Mouse (Mus musculus) testis, postnatal 10 days (tissue): ENCODE results near the gene Parva.

Source experiments
- DNase-seq: peaks from one replicate; pipeline ENCODE4 v3.0.0; 2021; ENCODE audit warnings: low spot score

Gene Parva

DNA sequence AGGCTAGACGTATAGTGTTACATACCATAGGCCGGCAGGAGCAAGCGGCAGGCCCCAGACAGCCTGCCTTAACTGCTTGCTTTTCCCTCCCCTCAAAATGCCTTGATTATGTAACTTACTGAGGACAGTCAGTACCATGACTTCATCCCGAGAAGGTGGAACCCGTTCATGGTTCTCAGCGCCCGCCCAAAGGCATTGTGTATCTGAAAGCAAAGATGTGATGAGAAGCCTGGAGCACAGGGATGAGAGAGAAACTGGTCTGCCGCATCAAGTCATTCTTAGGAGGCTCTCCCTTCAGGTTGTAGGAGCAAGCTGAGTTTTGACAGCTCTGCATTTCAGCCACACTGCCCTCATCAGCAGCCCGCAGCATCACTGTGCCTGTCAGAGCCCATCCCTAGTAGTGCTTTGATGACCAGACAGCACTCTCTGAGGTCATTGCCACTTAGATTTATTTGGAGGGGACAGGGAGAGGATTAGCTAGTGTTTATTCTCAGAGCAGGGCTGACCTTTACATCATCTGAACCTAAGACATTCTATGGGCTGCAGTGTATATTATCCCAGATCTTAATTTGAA, 45.5 kb downstream of the Parva start:
- DNase-seq: no peak

DNA sequence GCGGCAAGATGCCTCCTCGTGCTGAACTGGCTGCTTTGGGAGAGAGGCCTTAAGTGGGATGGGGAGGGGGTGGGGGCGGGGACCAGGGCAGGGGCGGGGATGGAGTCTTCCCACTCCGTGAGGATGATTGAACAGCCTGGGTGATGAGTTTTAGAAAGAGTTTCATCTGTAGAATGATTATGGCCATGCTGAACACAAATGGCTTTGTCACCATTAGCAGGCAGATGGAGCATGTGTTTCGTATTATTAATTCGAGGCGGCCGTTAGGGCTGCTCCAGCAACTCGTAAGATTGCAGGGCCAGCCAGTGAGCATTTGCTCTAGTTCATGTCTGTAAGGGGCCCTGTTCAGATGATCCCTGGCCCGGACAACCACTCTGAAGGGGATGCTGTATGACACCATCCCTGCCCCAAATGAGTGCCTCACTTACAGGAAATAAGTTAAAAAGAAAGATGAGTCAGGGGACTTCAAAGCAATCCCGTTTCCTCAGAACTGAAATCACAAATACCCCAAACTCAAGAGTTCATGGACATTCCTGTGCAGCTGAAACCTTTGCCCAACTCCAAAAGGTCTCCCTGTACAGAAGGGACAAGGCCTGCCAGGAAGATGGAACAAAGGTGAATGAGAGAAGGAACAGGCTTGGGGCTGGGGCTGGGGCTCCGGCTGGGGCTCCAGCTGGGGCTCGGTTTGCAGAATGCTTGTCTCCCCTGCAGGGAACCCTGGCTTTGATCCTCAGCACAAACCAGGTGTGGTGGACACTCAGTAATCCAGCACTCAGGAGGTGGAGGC, 46.5 kb downstream of the Parva start:
- DNase-seq: no peak

DNA sequence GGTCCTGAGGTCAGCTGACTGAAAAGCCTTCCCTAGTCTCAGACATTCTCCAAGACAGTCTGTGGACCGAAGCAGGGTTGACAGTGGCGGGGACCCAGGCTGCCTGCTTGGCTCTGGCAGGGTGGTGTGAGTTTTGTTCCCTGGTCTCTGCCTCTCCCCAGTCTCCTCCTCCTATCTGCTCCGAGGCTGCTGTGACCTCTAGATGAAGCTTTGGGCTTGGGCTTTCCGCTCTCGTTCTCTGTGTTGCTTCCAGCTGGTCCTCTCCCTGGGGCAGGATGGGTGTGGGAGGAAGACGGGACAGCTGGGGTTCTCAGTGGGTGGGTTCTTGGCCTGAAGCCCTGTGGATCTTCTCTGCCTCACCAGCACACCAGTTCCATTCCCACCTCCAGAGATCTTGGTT, 51.8 kb downstream of the Parva start:
- DNase-seq: peak; percentile 62

DNA sequence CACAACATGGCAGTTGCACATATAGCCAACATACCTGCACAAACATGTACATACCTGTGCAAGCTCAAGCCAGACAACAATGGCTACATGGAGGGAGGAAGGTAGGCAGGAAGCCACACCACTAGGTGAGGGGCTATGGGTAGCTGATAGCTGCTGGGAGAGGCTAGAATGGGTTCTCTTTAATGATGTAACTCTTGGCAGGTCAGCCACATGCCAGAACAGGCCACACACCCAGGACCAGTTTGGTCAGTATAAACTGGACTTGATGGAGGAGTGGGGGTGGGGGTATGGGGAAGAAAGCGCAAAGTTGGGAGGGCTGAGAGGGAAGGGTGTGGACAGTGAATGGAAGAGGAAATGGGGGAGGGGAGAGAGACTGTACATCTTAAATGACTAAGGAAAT, 53.7 kb downstream of the Parva start:
- DNase-seq: no peak

DNA sequence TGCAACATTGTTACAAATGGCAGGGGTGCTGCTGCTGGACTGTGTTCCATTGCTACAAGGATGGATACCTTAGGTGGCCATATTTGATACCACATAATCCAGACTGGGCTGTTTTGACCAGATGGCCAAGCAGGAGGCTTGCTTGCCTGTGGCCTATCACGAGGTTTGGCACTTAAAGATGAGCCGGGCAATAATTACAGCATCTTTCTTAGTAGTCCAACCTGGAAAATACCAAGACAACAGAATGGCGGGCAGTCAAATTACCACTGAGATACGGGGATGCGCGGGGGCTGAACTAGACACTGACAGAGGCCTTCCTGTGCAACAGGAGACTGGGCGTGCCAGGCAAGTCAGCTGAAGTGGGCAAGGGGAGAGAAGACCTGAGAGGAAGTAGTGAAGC, 55.3 kb downstream of the Parva start:
- DNase-seq: no peak

DNA sequence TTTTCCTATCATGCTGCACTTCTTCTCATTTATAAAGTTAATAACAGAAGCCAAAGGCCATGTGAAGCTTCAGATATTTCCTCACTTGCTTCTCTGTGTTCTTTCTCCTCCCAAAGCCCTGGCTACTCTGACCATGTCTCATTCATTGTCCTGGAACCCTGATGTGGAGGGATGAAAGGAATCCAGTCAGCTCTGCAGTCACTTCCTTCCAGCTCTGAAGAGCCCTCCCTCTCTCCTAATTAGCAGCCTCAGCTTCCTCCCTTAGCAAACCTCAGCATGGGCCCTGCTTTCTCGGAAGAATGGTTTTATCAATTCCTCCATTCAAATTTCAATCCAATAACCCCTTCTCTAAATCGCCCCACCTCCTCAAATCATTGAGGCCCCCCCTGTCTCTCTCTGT, 56.1 kb downstream of the Parva start:
- no peak for DNase-seq

DNA sequence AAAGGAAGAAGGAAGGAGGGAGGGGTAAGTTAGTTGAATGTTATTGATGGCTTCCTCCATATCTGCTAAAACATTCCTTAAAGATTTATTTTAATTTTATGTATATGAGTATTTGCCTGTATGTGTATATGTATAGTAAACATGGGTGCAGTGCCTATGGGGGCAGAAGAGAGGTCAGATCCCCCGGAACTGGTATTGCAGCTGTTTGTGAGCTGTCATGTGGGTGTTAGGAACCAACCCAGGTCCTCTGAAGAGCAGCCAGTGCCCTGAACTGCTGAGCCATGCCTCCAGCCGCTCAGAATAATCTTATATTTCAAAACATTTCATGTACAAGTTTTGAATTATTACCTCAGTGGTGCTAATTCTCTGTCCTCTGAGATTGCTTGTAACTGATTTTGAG, 63.5 kb downstream of the Parva start:
- DNase-seq: no peak

DNA sequence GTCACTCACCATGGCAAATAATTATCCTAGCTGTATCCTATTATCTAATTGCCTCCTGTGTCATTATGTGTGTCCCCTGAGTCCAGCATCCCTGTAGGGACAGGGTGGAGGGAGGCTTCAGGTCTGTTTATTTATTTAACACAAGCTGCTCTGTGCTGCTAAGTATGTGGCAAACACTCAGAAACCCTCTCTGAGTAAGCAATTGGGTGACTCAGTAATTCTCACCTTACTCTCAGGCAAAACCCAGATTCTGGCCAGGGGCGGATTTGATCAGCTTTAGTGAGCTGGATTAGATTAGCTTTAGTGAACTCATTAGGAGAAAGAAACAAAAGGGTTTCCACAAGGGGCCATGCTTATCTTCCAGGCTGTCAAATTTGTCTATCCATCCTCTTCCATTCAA, 64.4 kb downstream of the Parva start:
- DNase-seq: no peak

DNA sequence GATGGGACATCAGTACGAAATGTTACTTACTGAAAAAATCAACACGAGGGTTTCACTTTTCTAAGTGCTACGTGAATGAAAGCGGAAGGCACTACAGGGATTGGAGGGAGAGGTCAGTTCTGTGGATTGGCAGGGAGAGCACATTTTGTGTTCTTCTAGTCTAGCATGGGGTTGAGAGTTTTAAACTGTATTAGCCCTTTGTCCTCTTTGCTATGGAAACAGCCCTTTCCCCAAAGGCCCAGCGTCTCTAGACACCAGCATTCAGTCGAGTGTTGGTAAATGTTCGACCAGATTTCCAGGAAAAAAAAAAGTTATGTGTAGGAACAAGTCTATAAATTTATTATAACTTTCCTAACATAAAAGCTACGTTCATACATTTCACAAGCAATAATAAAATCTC, 68.6 kb downstream of the Parva start:
- DNase-seq: no peak

DNA sequence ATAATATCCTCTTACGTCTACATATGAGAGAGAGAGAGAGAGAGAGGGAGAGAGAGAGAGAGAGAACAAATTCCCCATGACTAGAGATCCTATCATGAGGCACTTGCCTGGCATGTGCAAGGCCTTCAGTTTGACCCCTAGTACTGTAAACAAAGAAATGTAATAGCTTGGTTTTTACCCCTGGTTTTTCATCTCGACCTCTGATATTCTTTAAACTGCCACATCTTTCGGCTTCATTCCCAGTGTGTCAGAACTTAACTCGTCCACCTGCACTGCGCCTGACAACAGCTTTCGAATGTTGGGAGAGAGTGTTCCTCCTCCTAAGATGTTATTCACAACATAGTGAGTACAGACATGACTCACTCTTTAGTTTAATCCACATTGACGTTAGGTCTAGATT, 69.6 kb downstream of the Parva start:
- DNase-seq: no peak

DNA sequence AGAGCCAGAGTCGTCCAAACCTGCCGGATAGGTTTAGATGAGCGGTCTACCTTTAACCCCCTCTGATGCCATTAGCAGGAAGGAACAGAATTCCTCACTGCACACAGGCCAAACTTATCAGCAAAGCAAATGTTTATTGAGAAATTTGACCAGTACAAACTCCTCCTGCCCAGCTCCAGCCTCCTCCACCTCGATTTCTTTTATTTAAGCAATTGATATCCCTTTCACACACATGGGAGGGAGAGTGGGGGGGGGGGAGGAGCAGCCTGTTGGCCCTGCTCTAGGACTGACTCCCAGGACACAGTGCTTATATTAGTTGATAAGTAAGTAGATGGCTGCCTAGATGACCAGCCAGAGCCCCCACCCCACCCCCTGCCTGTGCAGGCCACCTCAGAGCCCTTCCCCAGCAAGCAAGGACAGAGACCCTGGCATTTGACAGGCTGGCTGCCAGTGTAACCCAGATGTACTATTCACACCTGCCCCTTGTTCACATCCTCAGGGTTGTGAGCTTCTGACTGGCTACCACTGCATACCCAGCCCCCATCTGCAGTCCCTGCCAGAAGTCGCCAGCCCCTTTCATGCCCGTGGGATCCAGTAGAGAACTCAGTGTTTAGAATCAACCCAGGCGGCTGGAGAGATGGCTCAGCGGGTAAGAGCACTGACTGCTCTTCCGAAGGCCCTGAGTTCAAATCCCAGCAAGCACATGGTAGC, 71.4 kb downstream of the Parva start:
- DNase-seq: no peak

DNA sequence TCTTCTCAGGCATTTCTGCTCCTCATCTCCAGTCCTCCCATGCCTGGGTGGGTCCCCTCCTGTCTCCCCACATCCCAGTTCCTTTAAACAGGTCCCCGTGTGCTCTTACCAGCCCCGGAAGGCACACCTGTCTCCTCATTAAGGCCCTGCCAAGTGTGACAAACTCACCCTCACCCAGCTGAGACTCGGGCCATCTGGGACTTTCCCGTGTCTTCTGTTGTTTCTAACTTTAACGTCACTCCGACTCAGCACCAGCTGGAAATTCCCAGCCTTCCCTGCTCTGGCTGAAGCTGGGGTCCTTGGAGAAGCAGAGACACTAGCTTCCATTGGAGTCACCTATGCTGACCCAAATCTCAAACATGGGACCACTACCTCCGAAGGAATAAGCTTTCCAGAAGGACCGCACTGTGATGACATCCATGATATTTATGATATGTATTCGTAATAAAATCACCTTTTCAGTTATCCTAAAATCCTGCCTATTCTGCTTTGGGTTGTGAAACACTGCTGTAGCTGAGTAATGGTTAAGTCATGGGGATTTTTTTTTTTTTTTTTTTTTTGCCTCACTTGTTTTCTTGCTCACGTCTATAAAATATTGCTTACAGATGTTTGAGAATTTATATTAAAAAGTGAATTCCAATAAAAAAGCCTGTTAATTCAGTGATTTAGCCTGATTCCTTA, 72.3 kb downstream of the Parva start:
- no peak for DNase-seq

DNA sequence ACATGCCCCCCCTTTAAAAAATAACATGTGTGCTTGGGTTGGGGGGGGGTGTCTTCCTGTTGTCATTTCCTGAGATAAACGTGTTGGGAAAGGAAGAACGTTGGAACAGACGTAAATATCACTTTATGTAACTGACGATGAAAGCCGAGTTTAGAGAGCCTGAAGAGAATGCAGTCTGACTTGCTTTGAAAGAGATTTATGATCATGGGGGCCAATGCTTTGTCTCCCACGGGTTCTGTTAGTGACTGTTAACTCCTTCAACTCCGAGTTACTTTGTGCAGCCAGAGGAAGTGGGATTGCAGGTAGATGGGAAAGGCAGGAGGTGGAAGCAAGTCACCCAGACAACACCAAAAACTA, 72.8 kb downstream of the Parva start:
- no peak for DNase-seq

DNA sequence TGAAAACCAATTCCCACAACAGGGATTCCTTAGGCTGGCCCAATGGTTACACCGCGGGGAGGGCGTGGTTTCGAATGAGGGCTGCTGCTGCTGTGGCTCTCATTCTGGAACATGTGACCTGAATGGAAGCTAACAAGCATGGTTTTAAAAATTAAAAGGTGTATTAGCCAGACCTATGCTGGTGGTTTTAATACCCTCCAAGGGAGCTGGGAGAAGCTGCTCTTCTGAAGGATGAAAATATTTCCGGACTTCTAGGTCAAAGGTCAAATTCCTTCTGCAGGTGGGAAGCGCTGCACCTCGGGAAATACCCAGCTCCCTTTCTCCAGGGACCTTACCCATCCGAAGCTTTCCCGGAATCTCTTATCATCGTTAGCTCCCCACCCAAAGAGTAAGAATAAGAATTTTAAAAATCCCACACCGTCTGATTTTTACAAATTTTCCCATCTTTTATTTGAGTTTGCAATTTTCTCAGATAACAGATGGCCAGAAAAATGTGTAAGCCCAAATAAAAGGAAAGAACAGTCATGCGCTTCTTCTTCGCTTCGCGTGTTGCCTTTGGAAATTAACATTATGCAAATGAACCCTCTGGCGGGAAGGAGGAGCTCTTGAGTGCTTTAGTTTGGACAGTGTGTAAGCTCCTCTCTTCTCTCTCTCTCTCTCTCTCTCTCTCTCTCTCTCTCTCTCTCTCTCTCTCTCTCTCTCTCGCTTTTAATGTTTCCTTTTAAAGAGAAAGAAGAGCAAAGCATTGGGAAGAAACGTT, 74.9 kb downstream of the Parva start:
- DNase-seq: no peak

DNA sequence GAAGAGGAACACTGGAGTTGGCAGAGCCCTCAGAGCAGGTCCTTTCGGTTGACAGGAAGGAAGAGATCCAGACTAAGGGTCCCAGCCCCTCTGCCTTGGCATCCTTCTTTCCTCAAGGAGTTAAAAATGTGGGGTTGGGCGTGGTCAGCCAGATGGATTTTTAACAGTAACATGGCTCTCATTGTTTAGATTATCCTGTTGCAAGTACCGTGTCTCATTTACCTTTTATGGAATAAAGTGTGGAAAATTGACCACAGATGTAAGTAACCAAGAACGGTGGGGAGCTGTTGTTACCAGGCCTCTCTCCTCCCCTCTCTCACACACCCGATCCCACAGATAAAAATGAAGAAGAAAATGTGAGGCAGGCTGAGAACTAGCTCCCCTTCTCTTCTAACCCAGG, 75.5 kb downstream of the Parva start:
- DNase-seq: no peak

DNA sequence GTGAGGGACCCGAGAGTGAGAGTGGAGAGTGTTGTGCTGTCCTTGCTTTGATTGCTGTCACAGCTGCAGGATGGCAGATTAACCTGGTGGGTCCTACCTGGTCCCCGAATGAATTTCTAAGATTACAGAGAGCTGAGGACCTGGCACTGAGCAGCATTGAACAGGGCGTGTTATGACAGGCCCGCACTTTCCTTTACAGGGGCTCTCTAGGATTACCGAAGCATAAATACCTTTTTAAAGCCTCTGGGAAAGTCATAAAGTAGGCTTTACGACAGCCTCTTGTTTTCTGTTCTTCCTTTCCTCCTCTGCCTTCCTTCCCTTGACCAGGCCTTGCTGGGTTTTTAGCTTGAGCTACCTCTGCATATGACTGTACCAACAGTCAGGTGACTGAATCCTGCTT, 76.1 kb downstream of the Parva start:
- no peak for DNase-seq

DNA sequence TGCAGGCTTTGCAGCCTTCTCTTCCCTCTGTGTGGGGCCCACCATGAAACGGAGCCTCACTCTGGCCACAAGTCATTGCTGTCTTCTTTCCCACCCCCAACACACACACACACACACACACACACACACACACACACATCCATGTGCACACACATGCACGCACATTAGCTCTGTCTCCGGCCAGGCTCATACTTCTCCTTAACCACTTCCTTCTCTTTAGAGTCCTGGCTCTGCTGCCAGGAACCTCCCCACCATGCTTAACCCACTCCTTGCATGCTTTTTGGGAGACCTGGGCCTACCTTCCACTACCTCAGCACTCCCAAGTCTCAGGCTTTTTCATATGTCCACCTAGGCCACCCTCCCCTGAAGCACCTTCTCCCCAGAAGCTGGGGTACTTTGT, 76.6 kb downstream of the Parva start:
- no peak for DNase-seq

DNA sequence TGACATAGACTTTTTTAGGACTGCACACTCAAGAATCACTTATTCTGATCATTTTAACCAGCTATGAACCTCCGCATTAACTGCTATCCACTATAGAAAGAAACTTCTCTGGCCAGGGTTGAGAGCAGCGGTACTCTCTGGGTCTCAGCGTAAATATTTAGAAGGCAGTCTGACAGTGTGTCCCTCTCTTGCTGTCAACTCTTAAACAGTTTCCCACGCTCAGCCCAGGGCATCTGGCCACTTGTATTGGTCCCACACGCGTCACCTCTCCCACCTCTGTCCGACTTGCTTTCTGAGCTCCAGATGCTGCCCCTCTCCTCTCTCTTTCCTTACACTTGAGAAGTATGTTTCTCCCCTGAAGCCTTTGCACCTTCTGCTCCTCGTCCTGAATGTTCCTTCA, 81.8 kb downstream of the Parva start:
- DNase-seq: no peak

DNA sequence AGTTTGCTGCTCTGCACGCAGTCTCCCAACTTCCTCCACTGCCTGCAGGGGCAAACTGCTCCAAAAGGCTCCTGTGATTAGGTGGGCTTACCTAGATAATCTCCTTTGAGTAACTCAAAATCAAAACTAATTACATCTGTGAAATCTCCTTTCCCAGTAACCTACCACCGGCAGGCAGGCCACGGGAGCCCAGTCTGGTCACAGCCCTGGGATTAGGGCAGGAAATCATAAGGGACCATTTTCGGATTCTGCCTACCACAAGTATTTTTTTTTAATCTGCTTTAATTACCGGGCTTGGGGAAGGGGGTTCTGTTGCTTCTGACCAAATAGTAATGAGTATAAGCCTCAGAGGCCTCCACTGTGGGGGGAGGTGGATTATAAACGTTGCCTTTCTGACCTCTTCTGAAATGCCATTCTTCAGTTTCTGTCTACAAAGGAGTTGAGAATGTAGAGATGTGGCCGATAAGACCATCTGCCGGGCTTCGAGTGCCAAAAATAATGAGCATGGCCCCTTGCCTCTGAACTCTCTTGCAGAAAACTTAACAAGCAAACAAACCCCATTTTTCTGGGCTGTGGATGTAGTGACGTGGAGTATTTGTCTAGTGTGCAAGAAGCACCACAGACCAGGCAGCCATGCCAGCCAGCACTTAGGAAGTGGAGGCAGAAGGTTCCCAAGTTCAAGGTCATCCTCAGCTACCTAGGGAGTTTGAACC, 83.2 kb downstream of the Parva start:
- no peak for DNase-seq

DNA sequence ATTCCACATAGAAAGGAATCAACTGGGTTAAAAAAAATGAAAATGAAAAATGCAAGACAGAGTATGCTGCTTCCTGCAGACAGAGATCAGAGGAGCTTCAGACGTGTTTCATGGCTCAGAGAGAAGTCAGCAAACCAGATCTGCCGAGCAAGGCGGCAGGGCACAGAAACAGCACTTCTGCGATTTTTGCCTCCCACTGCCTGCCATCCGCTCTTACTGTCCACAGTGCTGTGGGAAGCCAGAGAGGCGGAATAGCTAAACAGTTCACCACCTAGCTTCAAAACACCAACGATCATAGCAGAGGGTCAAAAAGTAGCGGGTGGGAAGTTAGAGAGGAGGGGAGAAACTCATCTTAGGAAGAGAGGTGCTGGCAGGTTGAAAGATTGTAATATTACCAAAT, 84.0 kb downstream of the Parva start:
- DNase-seq: no peak

DNA sequence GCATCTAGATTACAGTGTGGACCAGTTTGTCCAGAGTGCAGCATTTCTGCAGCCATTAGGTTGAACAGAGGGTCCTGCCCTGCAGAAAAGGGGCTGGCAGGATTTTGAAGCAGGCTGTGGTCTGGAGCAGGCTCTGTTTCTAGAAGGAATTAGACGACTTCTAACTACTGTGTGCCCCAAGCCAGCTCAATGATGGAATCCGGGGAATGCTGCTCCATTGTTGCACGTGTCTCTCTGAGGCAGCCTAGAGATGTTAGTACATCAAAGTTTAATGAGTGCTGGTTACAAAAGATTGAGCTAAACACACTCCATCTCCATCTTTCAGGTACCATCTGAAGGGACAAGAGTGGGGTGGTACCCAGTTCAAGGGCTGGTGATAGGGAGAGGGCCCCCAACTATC, 85.0 kb downstream of the Parva start:
- no peak for DNase-seq

DNA sequence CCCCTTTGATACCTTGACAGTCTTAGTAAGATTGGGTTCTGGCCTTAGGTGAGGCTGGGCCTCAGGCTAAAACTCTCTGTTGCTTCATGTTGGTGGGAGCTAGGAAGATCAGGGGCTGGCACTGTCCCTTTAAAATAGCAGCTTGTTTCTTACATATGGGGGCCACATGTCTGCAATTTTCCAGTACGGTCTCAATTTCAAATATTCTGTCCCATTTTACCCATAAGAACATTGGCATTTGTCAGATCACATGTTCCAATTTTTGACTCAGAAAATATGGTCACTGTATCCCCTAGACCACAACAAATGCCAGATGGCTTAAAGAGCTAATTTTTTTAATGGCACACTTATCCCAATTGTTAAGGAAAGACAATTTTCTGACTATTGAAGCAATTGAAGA, 85.6 kb downstream of the Parva start:
- DNase-seq: no peak
